ENCODE assay signal across 19 mouse cellular contexts in genomic region chr12:111734912-111735311, GRCm38 (mm10). TPM values are rescaled to one million over a fixed set of nuclear protein-coding genes. Genes with fewer than 3 reads are reported as not detected.
A peak's percentile ranks its signal among the peaks of the same experiment; 100 is the strongest.
DNase-seq lines count a peak whose midpoint lies in the region; TF ChIP-seq lines count a peak whose summit lies in the region.
"Had no signal": no experiment of that assay in that cellular context is flagged by ENCODE, and none has a peak within 500 bp of the region (broad histone marks: within the 10 kb centered on the region; RNA-seq: fewer than 3 reads in every experiment).

No protein-coding gene starts in this region.

- peaks cover 0 to 2% of the 10 kb centered on the region in 2 experiments; a peak in 1 of 4 replicates for H3K36me3 ChIP-seq in MEL (ENCODE audit: control insufficient read depth in 1 of 2, insufficient read depth in 2 of 2, low read length in 2 of 2)

- H3K4me3 ChIP-seq in MEL (ENCODE audit: control insufficient read depth in 1 of 2, insufficient read depth in 1 of 2, low read depth in 2 of 2, low read length in 2 of 2), result no peak overlapping the region
- H3K4me3 ChIP-seq: embryonic facial prominence, embryonic 13.5 days; embryonic facial prominence, embryonic 15.5 days; erythroblast, embryonic 14.5 days; forebrain, embryonic 10.5 days; forebrain, embryonic 12.5 days had no signal

- H3K9ac ChIP-seq in MEL (ENCODE audit: control insufficient read depth, low read depth, low read length, poor library complexity, severe bottlenecking), result no peak overlapping the region
- H3K9ac ChIP-seq: embryonic facial prominence, embryonic 13.5 days; embryonic facial prominence, embryonic 15.5 days; forebrain, embryonic 12.5 days had no signal

- no peaks in the 10 kb centered on the region for H3K79me2 ChIP-seq in MEL (ENCODE audit: control insufficient read depth, insufficient read depth, low read length, poor library complexity)

- TF ChIP-seq RAD21 in MEL (IDR thresholded peaks at IDR 0.05; ENCODE audit: low read depth, low read length), result no peak

- H3K4me1 ChIP-seq in MEL (ENCODE audit: control insufficient read depth in 1 of 2, insufficient read depth in 2 of 2, low read length in 2 of 2), result no peaks in the 10 kb centered on the region

- no peak for TF ChIP-seq POLR2A in MEL (IDR thresholded peaks at IDR 0.05; ENCODE audit: control insufficient read depth in 1 of 2, insufficient read depth in 1 of 2, low read depth in 1 of 2, low read length in 2 of 2, poor library complexity in 1 of 2)

- no peak for TF ChIP-seq CTCF in MEL (IDR thresholded peaks at IDR 0.05 in 2 of 3, conservative IDR thresholded peaks at IDR 0.05 in 1 of 3; ENCODE audit: control insufficient read depth in 1 of 3, insufficient read depth in 1 of 3, low read depth in 2 of 3, low read length in 3 of 3, poor library complexity in 1 of 3, severe bottlenecking in 1 of 3)

- no peaks in the 10 kb centered on the region for H3K9me3 ChIP-seq in MEL (replicated peaks; ENCODE audit: insufficient read depth, low read length)
- H3K9me3 ChIP-seq: embryonic facial prominence, embryonic 13.5 days; embryonic facial prominence, embryonic 15.5 days; forebrain, embryonic 10.5 days; forebrain, embryonic 12.5 days; G1E had no signal

- peak; percentile 41 for DNase-seq in cerebellum, adult 9-10 months
- no peak for DNase-seq in cerebellum, adult 18-20 months
- peak; percentile 52 to 73 for DNase-seq in cerebellum, postnatal 14 days
- DNase-seq in cerebellum, postnatal 4 days (ENCODE audit: low spot score in 2 of 2), result no peak
- DNase-seq in MEL (ENCODE audit: low read depth, low spot score), result no peak
- DNase-seq: adrenal gland, adult 2 months; adrenal gland, postnatal 10 days; adrenal gland, postnatal 25 days; B cell, adult 2 months; cerebellum, adult 11-12 months; cerebellum, adult 8-10 months; embryo, embryonic 11 days had no signal

- H3K27me3 ChIP-seq in MEL (ENCODE audit: control insufficient read depth in 1 of 2, insufficient read depth in 2 of 2, low read length in 2 of 2), result no peaks in the 10 kb centered on the region
- H3K27me3 ChIP-seq: CH12.LX; embryonic facial prominence, embryonic 13.5 days; embryonic facial prominence, embryonic 15.5 days had no signal

- no peak overlapping the region for H3K27ac ChIP-seq in MEL (ENCODE audit: control insufficient read depth, low read depth, low read length)
- H3K27ac ChIP-seq: embryonic facial prominence, embryonic 13.5 days; embryonic facial prominence, embryonic 15.5 days; forebrain, embryonic 10.5 days; forebrain, embryonic 12.5 days had no signal

- no peak for TF ChIP-seq EP300 in MEL (IDR thresholded peaks at IDR 0.05; ENCODE audit: low read depth in 1 of 2, low read length in 2 of 2)

TF ChIP-seq in MEL, 35 proteins besides CTCF, POLR2A, EP300 and RAD21:
- TF ChIP-seq MAX (IDR thresholded peaks at IDR 0.05; ENCODE audit: low read length), result no peak
- no peak for TF ChIP-seq TAL1 (IDR thresholded peaks at IDR 0.05; ENCODE audit: low read length)
- TF ChIP-seq MAZ (IDR thresholded peaks at IDR 0.05; ENCODE audit: low read depth, low read length), result no peak
- no peak for TF ChIP-seq SIN3A (IDR thresholded peaks at IDR 0.05; ENCODE audit: low read length)
- 0 out of 2 replicates have a peak, but pooled peaks have one; percentile 14 for TF ChIP-seq TCF12 (IDR thresholded peaks at IDR 0.05; ENCODE audit: low read depth, low read length)
- TF ChIP-seq GABPA (IDR thresholded peaks at IDR 0.05; ENCODE audit: low read depth, low read length), result no peak

RNA-seq across cellular contexts. Expression of gene Apopt1, which starts 21.9 kb away (rescaled TPM):
- 19.3 and 25.7 TPM in 2 replicates for total RNA-seq in MEL (2012; rRNA removed)
- 10 to 100 TPM in 1 of 2 experiments, not detected in 1; 46.5 TPM for polyA plus RNA-seq in MEL (2012; ENCODE audit: insufficient read depth in 1 of 2, insufficient read length in 2 of 2, low read depth in 1 of 2, low replicate concordance in 2 of 2, missing spikeins in 1 of 2)

RNA-seq across cellular contexts. Expression of gene Bag5, which starts 21.9 kb away (rescaled TPM):
- 33.3 and 38.0 TPM in 2 replicates for total RNA-seq in MEL (2012; rRNA removed)
- polyA plus RNA-seq in MEL (2012; ENCODE audit: insufficient read depth in 1 of 2, insufficient read length in 2 of 2, low read depth in 1 of 2, low replicate concordance in 2 of 2, missing spikeins in 1 of 2), result 10 to 100 TPM in 1 of 2 experiments, not detected in 1; 24.0 TPM

RNA-seq across cellular contexts. Expression of gene Klc1, which starts 23.7 kb away (rescaled TPM):
- total RNA-seq in MEL (2012; rRNA removed), result 29.1 and 30.7 TPM in 2 replicates
- 10 to 100 TPM in 1 of 2 experiments, not detected in 1; 60.4 TPM for polyA plus RNA-seq in MEL (2012; ENCODE audit: insufficient read depth in 1 of 2, insufficient read length in 2 of 2, low read depth in 1 of 2, low replicate concordance in 2 of 2, missing spikeins in 1 of 2)

RNA-seq across cellular contexts. Expression of gene Trmt61a, which starts 57.0 kb away (rescaled TPM):
- 53.9 and 77.5 TPM in 2 replicates for total RNA-seq in MEL (2012; rRNA removed)
- polyA plus RNA-seq in MEL (2012; ENCODE audit: insufficient read depth in 1 of 2, insufficient read length in 2 of 2, low read depth in 1 of 2, low replicate concordance in 2 of 2, missing spikeins in 1 of 2), result 10 to 100 TPM in 1 of 2 experiments, not detected in 1; 41.4 TPM

Comparison
In these comparisons a context has a peak if more than half of its experiments do, and no peak if none do; other contexts are left out.
1. DNase-seq: peak in cerebellum, adult 9-10 months (single experiment) and cerebellum, postnatal 14 days (2 of 2); none in cerebellum, adult 18-20 months (0 of 2), cerebellum, postnatal 4 days (0 of 2) and MEL (single experiment).